Mouse (Mus musculus): Measurements from ENCODE around the gene Slc12a7.

DNA sequence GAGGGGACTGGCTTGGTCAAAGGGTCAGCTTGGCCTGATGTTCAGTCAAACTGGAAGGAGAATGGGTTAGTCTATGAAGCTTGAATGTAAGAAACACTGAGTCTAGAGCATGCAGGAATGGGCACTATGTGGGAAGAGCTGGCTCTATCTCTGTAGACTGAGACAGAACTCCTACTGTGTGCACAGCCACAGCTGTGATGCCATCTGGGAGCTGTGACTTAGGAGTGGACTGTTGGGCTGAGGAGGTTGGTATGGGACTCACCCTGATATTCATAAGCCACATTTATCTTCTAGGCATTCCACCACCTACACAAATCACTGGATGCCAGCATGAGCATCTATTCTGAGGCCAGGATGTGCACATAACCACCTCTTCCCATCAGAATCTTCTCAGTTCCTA lies 24.5 kb downstream of the Slc12a7 start:
- TF ChIP-seq CTCF (IDR thresholded peaks at IDR 0.05; ENCODE audit: extremely low read depth, insufficient read depth, low read length) (no peak), POLR2A (IDR thresholded peaks at IDR 0.05; ENCODE audit: extremely low read depth, insufficient read depth, low read length) (no peak)
